Mouse (Mus musculus) heart, embryonic 10.5 days (tissue): ENCODE data around the gene Tha1. TPM values are rescaled to one million over a fixed set of nuclear protein-coding genes. Genes with fewer than 3 reads are reported as not detected.

ENCODE experiments used
- DNase-seq: peaks from one replicate; pipeline ENCODE4 v3.0.0-alpha.2; 2017; ENCODE audit warnings: low spot score
- H3K27ac ChIP-seq: fragments of 300-500 bp; sonication (generic); 2 replicates; pipeline ENCODE4 v1.5.1; 2016; ENCODE audit warnings: mild to moderate bottlenecking
- H3K27me3 ChIP-seq: fragments of 300-500 bp; sonication (generic); 2 replicates; pipeline ENCODE4 v1.6.1; 2016; ENCODE audit warnings: mild to moderate bottlenecking; ENCODE audit not compliant: poor library complexity, insufficient read depth, severe bottlenecking
- H3K36me3 ChIP-seq: fragments of 300-500 bp; sonication (generic); 2 replicates; pipeline ENCODE4 v1.6.1; 2016; ENCODE audit warnings: mild to moderate bottlenecking, moderate library complexity
- H3K4me1 ChIP-seq: fragments of 300-500 bp; sonication (generic); 2 replicates; pipeline ENCODE4 v1.6.1; 2016; ENCODE audit warnings: mild to moderate bottlenecking
- H3K4me3 ChIP-seq: fragments of 300-500 bp; sonication (generic); 2 replicates; pipeline ENCODE4 v1.5.1; 2016; ENCODE audit warnings: mild to moderate bottlenecking, moderate library complexity
- H3K9me3 ChIP-seq: fragments of 300-500 bp; sonication (generic); 2 replicates; pipeline ENCODE4 v1.6.1; 2016; ENCODE audit warnings: mild to moderate bottlenecking, moderate library complexity
- WGBS: fragments of 180-500 bp; shearing (Covaris S2); methylation state at CpG from one replicate; pipeline ENCODE4 v1.1.7; 2016; 5-methylcytosine and 5-hydroxymethylcytosine counted together
- polyA plus RNA-seq: library from polyadenylated mRNA; unstranded; fragments of >200 nt; fragmentation: Nextera tagmentation; extraction: Ambion mirVana; gene quantifications from 2 replicates; pipeline ENCODE4 v1.2.1, GENCODE M21; 2016

The Tha1 gene
- 4.0 and 4.3 TPM in 2 replicates for polyA plus RNA-seq

DNA sequence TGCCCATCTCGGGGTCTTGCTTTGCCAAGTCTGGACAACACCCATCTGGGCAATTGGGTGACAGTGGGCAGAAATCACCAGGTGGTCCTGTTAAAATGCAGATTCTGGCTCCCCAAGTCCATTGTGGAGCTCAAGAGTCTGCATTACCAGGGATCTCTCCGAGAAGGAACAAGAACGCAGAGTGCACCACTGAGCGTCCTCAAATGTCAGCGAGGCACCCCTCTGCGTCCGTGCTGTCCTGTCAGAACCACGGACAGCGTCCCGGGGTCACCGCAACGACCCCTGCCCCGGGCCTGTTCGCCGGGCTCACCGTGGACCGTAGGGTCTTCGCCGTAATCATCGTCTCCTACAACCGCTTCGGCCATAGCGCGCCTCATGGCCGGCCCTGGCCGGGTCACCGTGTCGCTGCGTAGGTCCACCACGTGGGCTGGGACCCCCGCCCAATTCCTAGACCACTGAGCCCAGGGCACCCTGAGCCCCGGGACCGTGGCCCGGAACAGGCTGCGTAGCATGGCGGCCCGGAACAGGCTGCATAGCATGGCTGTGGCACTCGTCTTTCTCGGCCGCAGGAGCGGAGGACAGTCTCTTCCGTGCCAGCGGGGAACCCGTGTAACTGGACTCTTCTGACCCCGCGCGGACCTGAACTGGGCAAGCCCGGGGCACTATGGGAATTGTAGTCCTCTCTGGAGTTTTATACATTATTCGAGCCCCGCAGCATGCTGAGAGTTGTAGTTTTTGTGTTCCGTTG lies at the start of gene Tha1:
Gene Tha1, minus strand, starts transcription at position 621 of the 748 bp plus-strand sequence.
- H3K9me3 ChIP-seq: no peaks in the 10 kb centered on the region
- peak; percentile 88 for DNase-seq
- peaks cover 65% of the 10 kb centered on the region for H3K4me1 ChIP-seq
- H3K27ac ChIP-seq: peak within 1 kb of the TSS; percentile 86
- H3K27me3 ChIP-seq: peaks cover 31% of the 10 kb centered on the region; the same call in 1 of the 2 replicates
- 0 out of 2 replicates have a peak, but pooled peaks cover 3% of the 10 kb centered on the region for H3K36me3 ChIP-seq
- 2% methylated on average over 51 of the region's 51 CpGs for WGBS
- peak within 1 kb of the TSS; percentile 78 for H3K4me3 ChIP-seq

DNA sequence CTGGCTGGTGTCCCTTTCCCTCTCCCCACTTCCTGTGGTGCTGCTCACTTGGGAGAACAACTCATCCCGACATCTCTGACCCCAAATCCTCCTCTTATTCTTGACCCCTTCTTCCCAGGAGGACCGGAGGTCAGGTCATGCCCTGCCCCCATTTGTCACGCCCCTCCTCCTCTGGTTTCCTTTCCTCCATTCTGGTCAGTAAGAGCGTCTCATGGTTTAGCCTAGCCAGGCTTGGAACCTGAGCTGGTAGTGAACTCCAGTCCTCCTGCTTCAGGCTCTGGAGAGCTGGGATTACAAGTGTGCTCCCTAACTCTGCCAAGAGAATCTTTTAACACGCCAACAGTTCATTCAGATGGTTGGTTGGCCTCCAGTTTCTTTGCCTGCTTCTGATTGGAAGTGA lies 45.9 kb upstream of the Tha1 start:
- Histone ChIP-seq H3K9me3 (no peaks in the 10 kb centered on the region; the same call in 1 of the 2 replicates), H3K4me3 (no peak overlapping the region), H3K27me3 (peaks cover 22% of the 10 kb centered on the region; the same call in 1 of the 2 replicates), H3K36me3 (0 out of 2 replicates have a peak, but pooled peaks cover 2% of the 10 kb centered on the region), H3K27ac (peak overlapping the region; percentile 43; the same call in 1 of the 2 replicates), H3K4me1 (peaks cover 21% of the 10 kb centered on the region)
- no peak for DNase-seq
- WGBS: 28% methylated on average over 5 of the region's 5 CpGs

DNA sequence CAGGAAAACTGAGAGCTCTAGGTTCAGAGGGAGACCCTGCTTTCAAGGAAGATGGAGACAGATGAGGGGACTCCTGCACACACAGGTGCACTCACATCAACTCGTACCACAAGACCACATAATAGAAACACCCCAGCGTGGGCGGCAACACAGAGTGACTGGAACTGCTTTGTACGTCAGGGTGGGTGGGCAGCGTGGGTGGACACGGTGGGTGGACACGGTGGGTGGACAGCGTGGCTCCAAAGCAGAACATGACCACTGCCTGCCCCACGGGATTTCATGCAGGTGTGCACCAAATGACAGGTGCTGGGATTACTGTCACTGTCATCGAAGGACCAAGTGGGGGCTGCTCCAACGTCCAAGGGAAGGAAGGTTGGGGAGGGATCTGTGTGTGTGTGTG lies 45.3 kb upstream of the Tha1 start:
- no peak overlapping the region for H3K27ac ChIP-seq
- H3K9me3 ChIP-seq: no peaks in the 10 kb centered on the region; the same call in 1 of the 2 replicates
- 0 out of 2 replicates have a peak, but pooled peaks cover 2% of the 10 kb centered on the region for H3K36me3 ChIP-seq
- no peak overlapping the region for H3K4me3 ChIP-seq
- no peak for DNase-seq
- 88% methylated on average over 11 of the region's 11 CpGs for WGBS
- peaks cover 22% of the 10 kb centered on the region; the same call in 1 of the 2 replicates for H3K27me3 ChIP-seq
- peaks cover 24% of the 10 kb centered on the region for H3K4me1 ChIP-seq

DNA sequence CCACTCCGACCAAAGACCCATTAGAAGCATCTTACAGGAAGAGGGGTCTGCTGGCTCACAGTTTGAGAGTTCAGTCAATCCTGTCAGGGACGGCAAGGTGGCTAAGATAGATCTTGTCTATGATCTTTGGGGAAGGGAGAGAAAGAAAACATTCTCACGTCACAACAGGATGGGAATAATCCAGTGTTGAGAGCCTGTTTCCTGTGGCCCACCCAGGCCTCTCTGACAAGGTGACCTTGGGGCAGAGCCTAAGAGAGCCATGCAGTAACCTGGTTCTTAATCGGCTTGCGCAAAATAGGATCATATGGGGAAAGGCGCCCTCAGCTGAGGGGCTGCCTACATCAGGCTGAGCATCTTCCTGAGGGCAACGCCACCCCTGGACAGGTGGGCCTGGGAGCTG lies 42.6 kb upstream of the Tha1 start:
- peaks cover 31% of the 10 kb centered on the region for H3K4me1 ChIP-seq
- no peak for DNase-seq
- H3K4me3 ChIP-seq: no peak overlapping the region
- no peak overlapping the region for H3K27ac ChIP-seq
- H3K9me3 ChIP-seq: no peaks in the 10 kb centered on the region; the same call in 1 of the 2 replicates
- H3K27me3 ChIP-seq: peaks cover 21% of the 10 kb centered on the region; the same call in 1 of the 2 replicates
- WGBS: 87% methylated on average over 7 of the region's 7 CpGs
- H3K36me3 ChIP-seq: 0 out of 2 replicates have a peak, but pooled peaks cover 2% of the 10 kb centered on the region

DNA sequence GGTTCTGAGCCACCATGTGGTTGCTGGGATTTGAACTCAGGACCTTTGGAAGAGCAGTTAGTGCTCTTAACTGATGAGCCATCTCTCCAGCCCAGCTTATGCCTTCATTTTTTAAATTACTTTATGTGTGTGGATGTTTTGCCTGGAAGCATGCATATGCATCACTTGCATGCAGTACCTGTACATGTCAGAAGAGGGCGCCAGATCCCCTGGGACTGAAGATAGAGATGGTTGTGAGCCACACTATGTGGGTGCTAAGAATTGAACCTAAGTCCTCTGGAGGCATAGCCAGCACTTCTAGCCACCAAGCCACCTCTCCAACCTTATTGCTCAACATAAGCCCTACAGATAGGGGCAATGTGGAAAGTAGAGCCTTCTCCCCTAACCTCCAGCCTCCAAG lies 42.1 kb upstream of the Tha1 start:
- no peak for DNase-seq
- Histone ChIP-seq H3K9me3 (no peaks in the 10 kb centered on the region; the same call in 1 of the 2 replicates), H3K4me3 (no peak overlapping the region), H3K36me3 (0 out of 2 replicates have a peak, but pooled peaks cover 2% of the 10 kb centered on the region), H3K27ac (no peak overlapping the region), H3K27me3 (peaks cover 21% of the 10 kb centered on the region; the same call in 1 of the 2 replicates), H3K4me1 (peaks cover 31% of the 10 kb centered on the region)
- 56% methylated on average over 1 of the region's 1 CpGs for WGBS

DNA sequence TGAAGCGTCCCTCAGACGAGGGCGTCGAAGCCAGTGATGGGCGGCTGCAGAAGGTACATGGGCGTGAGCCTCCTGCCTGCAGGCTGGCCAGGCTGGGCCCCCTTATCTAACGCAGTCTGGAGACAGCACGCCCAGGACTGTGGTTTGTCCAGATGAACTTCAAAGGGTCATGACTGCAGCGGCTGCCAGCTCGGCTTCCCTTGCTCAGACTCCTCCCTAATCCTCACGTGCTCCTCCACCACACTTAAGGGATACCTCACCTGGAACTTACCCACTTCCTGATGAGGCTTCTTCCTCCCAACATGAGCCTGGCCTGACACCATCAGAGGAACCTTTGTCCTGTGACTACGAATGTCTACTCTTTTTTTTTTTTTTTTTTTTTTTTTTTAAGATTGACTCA lies 41.2 kb upstream of the Tha1 start:
- H3K27ac ChIP-seq: peak overlapping the region; percentile 79
- no peak overlapping the region for H3K4me3 ChIP-seq
- peaks cover 21% of the 10 kb centered on the region; the same call in 1 of the 2 replicates for H3K27me3 ChIP-seq
- DNase-seq: peak; percentile 95
- H3K9me3 ChIP-seq: no peaks in the 10 kb centered on the region; the same call in 1 of the 2 replicates
- H3K4me1 ChIP-seq: peaks cover 33% of the 10 kb centered on the region
- WGBS: 18% methylated on average over 12 of the region's 12 CpGs
- 0 out of 2 replicates have a peak, but pooled peaks cover 2% of the 10 kb centered on the region for H3K36me3 ChIP-seq

DNA sequence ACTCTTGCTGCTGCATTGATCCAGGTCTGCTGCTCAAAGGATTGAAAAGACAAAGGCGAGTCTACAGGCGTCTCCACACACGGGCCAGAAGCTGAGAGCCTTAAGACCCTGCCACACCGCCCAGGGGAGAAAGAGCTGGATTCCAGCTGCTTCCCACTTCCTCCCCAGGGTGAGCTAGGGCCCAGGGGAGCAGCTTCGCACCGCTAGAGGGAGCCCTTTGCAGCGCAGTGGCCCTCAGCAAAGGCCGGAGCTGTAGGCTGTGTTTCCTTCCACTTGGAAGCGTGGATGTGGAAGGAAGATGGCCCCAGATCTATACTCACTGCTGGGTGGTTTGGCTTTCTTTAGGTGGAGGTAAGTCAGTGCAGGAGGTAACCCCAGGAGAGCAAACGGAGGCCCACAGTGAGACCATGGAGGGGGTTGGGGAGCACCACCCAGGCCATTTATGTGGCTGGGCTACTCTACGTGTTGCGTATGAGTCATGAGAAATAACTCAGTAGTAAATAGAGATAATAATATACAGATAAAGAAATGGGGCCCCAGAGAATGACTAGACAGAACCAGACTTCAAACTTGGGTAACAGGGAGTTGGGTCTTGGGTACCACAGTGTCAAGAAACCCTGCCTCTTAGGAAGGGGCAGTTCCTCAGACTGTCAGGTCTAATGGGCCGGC lies 39.5 kb upstream of the Tha1 start:
- peaks cover 14% of the 10 kb centered on the region; the same call in 1 of the 2 replicates for H3K27me3 ChIP-seq
- peak overlapping the region; percentile 42 for H3K4me3 ChIP-seq
- peaks cover 26% of the 10 kb centered on the region for H3K4me1 ChIP-seq
- peak; percentile 90 for DNase-seq
- 0 out of 2 replicates have a peak, but pooled peaks cover 2% of the 10 kb centered on the region for H3K36me3 ChIP-seq
- H3K9me3 ChIP-seq: no peaks in the 10 kb centered on the region; the same call in 1 of the 2 replicates
- peak overlapping the region; percentile 38 for H3K27ac ChIP-seq
- WGBS: 32% methylated on average over 13 of the region's 13 CpGs

DNA sequence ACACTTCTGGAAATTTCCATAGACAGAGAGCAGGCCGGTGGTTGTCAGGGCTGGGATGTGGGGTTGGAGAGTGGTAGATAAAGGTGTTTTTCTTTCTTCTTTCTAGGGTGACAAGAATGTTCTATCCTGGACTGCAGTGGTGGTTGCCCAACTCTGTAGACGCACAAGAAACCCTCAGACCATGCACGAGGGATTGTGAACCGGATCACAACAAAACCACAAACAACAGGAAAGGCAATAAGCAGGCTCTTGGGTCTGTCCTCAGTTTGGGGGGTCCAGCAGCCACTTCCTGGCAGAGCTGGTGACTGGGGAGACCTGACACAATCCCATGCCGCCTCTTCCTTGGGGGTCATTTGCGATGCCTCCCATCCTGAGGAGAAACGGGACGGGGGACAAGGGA lies 36.1 kb upstream of the Tha1 start:
- DNase-seq: no peak
- 78% methylated on average over 8 of the region's 8 CpGs for WGBS
- no peaks in the 10 kb centered on the region for H3K9me3 ChIP-seq
- H3K27me3 ChIP-seq: peaks cover 4% of the 10 kb centered on the region; the same call in 1 of the 2 replicates
- peaks cover 23% of the 10 kb centered on the region for H3K4me1 ChIP-seq
- no peaks in the 10 kb centered on the region for H3K36me3 ChIP-seq
- H3K27ac ChIP-seq: 0 out of 2 replicates have a peak overlapping the region, but pooled peaks have one; percentile 4
- H3K4me3 ChIP-seq: no peak overlapping the region

DNA sequence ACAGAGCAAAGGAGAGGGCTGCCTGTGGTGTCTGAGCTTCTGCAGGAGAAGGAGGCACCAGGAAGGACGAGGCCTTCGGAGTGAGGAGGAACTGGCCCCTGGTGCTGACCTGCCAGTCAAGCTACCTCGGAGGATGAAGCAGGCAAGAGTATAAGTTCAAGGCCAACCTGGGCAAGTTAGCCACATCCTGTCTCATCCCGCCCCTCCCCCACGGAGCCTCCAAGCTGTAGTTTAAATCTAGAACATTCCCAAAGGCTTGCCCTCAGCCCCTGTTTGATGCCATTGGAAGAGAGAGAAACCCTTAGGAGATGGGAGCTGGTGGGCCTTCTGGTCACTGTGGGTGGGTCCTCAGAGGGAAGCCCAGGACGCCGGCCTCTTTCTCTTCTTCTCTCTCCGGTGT lies 31.2 kb upstream of the Tha1 start:
- 81% methylated on average over 8 of the region's 8 CpGs for WGBS
- DNase-seq: no peak
- Histone ChIP-seq H3K4me1 (peaks cover 3% of the 10 kb centered on the region; the same call in 1 of the 2 replicates), H3K9me3 (0 out of 2 replicates have a peak, but pooled peaks cover 4% of the 10 kb centered on the region), H3K36me3 (no peaks in the 10 kb centered on the region), H3K4me3 (no peak overlapping the region), H3K27me3 (0 out of 2 replicates have a peak, but pooled peaks cover 3% of the 10 kb centered on the region), H3K27ac (no peak overlapping the region)

DNA sequence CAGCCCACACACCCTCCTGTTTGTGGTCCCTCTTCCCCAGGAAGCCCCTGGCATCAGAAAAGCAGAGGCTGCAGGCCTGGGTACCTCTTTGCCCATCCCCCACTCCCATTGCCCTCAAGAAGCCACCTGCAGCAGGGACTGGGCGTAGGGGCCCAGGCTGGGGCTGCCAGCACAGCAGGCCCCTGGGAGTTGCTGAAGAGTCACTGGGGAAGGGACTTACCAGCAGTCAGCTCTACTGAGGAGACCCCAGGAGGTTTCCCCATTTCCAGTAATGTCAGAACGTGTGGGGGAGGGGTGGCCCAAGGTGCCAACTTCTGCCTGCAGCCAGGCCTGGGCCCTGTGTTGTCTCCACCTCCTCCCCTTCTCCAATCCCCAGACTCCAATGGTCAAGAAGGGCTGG lies 29.0 kb upstream of the Tha1 start:
- WGBS: 56% methylated on average over 2 of the region's 2 CpGs
- 0 out of 2 replicates have a peak, but pooled peaks cover 4% of the 10 kb centered on the region for H3K9me3 ChIP-seq
- no peak overlapping the region for H3K4me3 ChIP-seq
- DNase-seq: no peak
- no peak overlapping the region for H3K27ac ChIP-seq
- 0 out of 2 replicates have a peak, but pooled peaks cover 3% of the 10 kb centered on the region for H3K27me3 ChIP-seq
- peaks cover 3% of the 10 kb centered on the region; the same call in 1 of the 2 replicates for H3K4me1 ChIP-seq
- no peaks in the 10 kb centered on the region for H3K36me3 ChIP-seq

DNA sequence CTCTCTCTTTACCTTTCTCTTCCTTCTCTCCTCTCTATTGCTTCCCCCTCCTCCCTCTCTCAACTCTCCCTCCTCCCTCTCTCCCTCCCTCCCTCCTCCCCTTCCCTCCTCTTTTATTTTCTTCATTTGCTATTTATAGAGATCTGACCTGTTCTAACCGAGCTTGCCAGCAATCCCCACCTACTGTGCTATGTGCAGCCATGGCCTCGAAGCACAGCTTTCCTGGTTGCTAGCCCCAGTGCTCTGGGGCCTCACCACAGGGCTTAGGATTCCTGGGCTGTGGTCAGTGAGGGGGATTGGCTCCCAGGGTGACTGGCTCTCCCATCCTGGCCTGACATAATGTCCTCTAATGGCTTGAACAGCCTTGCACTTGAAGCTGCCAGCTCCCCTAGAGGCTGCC lies 23.3 kb upstream of the Tha1 start:
- no peaks in the 10 kb centered on the region for H3K36me3 ChIP-seq
- H3K27me3 ChIP-seq: peaks cover 26% of the 10 kb centered on the region
- WGBS: 41% methylated on average over 2 of the region's 2 CpGs
- H3K9me3 ChIP-seq: 0 out of 2 replicates have a peak, but pooled peaks cover 4% of the 10 kb centered on the region
- no peak for DNase-seq
- no peak overlapping the region; the same call in 1 of the 2 replicates for H3K4me3 ChIP-seq
- H3K4me1 ChIP-seq: peaks cover 20% of the 10 kb centered on the region
- 0 out of 2 replicates have a peak overlapping the region, but pooled peaks have one; percentile 22 for H3K27ac ChIP-seq

DNA sequence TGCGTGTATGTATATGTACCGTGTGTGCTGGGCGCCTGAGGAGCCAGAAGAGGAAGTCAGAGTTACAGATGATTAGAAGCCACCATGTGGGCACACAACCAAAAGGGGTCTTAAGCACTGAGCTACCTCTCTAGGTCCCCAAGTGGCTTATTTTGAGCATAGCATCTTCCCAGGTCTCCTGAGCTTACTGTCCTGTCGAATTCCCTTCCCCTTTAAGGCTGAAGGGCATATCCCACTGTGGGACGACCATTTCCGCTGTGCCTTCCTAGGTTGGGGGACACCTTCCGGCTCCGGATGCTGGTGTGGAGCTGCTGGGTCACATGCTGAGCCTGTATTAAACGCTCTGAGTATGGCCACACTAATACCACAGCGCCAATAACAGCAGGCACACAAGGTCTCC lies 21.4 kb upstream of the Tha1 start:
- DNase-seq: no peak
- peaks cover 38% of the 10 kb centered on the region for H3K4me1 ChIP-seq
- H3K4me3 ChIP-seq: no peak overlapping the region
- WGBS: 49% methylated on average over 10 of the region's 10 CpGs
- H3K27me3 ChIP-seq: peaks cover 43% of the 10 kb centered on the region
- no peak overlapping the region for H3K27ac ChIP-seq
- no peaks in the 10 kb centered on the region for H3K36me3 ChIP-seq
- no peaks in the 10 kb centered on the region for H3K9me3 ChIP-seq
